Mouse (Mus musculus): Measurements from ENCODE around the gene Mcat. TPM values are rescaled to one million over a fixed set of nuclear protein-coding genes. Genes with fewer than 3 reads are reported as not detected.

Gene Mcat
- polyA plus RNA-seq, 1 experiment from 2014 or later: 35.6 TPM

- no peak overlapping the region for H3K4me2 ChIP-seq (replicated peaks; ENCODE audit: low read depth, low read length)
- no peak overlapping the region for H3K9ac ChIP-seq (replicated peaks; ENCODE audit: low read depth, low read length)
- H3K27me3 ChIP-seq (ENCODE audit: control insufficient read depth, insufficient read depth, low read length): peaks cover 22% of the 10 kb centered on the region
- no peaks in the 10 kb centered on the region for H3K9me3 ChIP-seq (ENCODE audit: control insufficient read depth, low read depth, low read length)
- H3K27ac ChIP-seq (ENCODE audit: low read length): no peak overlapping the region
- no peak overlapping the region for H3K4me3 ChIP-seq (ENCODE audit: low read depth, low read length)
- H3K36me3 ChIP-seq (ENCODE audit: control insufficient read depth, insufficient read depth, low read length): no peaks in the 10 kb centered on the region
- ATAC-seq (ENCODE audit: insufficient number of reproducible peaks, insufficient read depth, low FRiP score, low read depth): no peak
- H3K4me1 ChIP-seq (ENCODE audit: control insufficient read depth, insufficient read depth, low read length): peaks cover 8% of the 10 kb centered on the region; the same call in 1 of the 2 replicates
- 29% methylated on average over 7 of the region's 7 CpGs for WGBS
These were observed 40.4 kb downstream of the Mcat start for GRCm38 (mm10) chr15:83523196-83523595.

DNA sequence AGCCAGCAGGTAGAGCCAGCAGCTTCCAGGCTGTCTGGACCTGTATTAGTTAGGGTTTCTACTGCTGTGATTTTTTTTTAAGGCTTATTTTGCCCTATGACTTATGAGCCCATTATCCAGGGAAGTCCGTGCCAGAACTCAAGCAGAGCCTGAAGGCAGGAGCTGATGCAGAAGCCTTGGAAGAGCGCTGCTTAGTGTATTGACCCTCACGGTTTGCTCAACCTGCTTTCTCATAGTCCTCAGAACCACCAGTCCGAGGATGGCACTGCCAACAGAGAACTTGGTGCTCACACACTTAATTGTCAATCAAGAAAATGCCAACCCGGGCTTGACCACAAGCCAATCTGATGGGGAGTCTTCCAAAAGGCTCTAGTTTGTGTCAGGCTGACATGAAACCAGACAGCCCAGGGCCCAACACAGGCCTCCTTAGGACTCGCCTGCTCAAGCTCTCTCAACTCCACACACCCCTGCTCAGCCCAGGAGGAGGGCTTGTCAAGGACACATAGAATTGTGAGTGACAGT is 42.7 kb downstream of the Mcat start:
- H3K27me3 ChIP-seq (ENCODE audit: control insufficient read depth, insufficient read depth, low read length): peaks cover 5% of the 10 kb centered on the region; the same call in 1 of the 2 replicates

DNA sequence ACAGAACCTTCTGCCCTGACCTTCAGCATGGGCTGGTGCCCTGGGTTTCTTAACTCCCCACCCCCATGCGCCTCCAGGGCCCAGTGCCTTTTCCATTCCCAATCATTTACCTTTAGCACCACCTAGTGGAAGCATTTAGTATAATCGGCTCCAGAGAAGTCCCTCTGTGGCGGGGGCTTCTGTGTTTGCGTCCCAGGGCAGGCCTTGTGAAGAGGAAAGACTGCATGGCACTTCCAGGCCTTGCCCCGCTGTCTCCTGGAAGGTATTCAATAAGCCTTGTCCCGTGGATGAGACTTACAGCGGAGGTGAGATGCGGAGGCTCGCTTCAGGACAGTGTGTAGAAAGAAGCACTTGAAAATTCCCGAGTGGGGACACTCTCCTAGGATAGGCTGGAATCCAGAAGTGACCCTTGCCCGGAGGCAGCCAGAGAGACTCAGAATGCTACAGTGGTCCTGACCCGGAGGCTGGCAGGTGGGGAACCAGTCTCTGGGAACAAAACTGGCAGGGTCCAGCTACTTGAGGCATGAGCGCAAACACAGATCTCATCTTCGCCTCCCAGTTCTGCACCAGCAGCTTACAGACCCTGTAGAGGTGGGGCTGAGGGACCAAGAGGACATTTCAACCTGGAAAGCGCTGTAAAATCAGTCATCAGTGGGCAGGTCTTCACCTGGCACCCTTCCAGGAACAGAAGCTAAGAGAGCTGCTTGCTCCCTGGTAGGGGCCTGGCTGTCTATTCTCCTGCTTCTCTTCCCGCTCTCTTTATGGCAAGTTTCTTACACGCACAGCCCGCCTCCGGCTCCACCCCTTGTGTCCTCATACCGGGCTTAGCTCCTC is 45.2 kb downstream of the Mcat start:
- H3K27me3 ChIP-seq (ENCODE audit: control insufficient read depth, insufficient read depth, low read length): no peaks in the 10 kb centered on the region
- H3K4me1 ChIP-seq (ENCODE audit: control insufficient read depth, insufficient read depth, low read length): peaks cover 3% of the 10 kb centered on the region; the same call in 1 of the 2 replicates
- no peak overlapping the region; the same call in 1 of the 2 replicates for H3K9ac ChIP-seq (replicated peaks; ENCODE audit: low read depth, low read length)
- no peaks in the 10 kb centered on the region for H3K36me3 ChIP-seq (ENCODE audit: control insufficient read depth, insufficient read depth, low read length)
- 33% methylated on average over 20 of the region's 20 CpGs for WGBS
- H3K27ac ChIP-seq (ENCODE audit: low read length): no peak overlapping the region
- no peak overlapping the region for H3K4me3 ChIP-seq (ENCODE audit: low read depth, low read length)
- H3K9me3 ChIP-seq (ENCODE audit: control insufficient read depth, low read depth, low read length): no peaks in the 10 kb centered on the region; the same call in 1 of the 2 replicates
- ATAC-seq (ENCODE audit: insufficient number of reproducible peaks, insufficient read depth, low FRiP score, low read depth): no peak
- no peak overlapping the region for H3K4me2 ChIP-seq (replicated peaks; ENCODE audit: low read depth, low read length)

More for the DNA sequence above, 42.7 kb downstream of the Mcat start:
- H3K9ac ChIP-seq (replicated peaks; ENCODE audit: low read depth, low read length): no peak overlapping the region
- no peak overlapping the region for H3K4me2 ChIP-seq (replicated peaks; ENCODE audit: low read depth, low read length)
- 79% methylated on average over 6 of the region's 6 CpGs for WGBS
- no peak overlapping the region for H3K27ac ChIP-seq (ENCODE audit: low read length)
- no peak overlapping the region for H3K4me3 ChIP-seq (ENCODE audit: low read depth, low read length)
- no peaks in the 10 kb centered on the region for H3K36me3 ChIP-seq (ENCODE audit: control insufficient read depth, insufficient read depth, low read length)
- ATAC-seq (ENCODE audit: insufficient number of reproducible peaks, insufficient read depth, low FRiP score, low read depth): no peak
- H3K9me3 ChIP-seq (ENCODE audit: control insufficient read depth, low read depth, low read length): no peaks in the 10 kb centered on the region; the same call in 1 of the 2 replicates
- peaks cover 6% of the 10 kb centered on the region; the same call in 1 of the 2 replicates for H3K4me1 ChIP-seq (ENCODE audit: control insufficient read depth, insufficient read depth, low read length)

DNA sequence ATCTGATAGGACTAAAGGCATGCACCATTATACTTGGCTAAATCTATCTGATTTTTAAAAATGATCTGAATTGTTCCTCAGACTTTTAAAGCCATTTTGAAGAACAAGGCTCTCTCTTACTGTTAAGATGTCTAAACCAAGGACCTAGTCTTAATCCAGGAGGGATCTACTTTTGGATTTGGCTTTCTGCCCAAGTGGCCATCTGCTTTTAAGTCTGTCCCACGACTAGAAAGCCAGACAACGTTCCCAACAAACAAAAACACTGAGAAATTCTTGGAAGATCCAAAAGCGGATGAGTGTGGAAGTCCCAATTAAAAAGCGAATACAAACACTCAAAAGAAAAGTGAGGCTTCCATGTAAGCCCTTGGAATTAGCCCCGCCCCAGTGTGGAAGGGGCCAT is 48.6 kb downstream of the Mcat start:
- ATAC-seq (ENCODE audit: insufficient number of reproducible peaks, insufficient read depth, low FRiP score, low read depth): no peak
- Histone ChIP-seq H3K27me3 (ENCODE audit: control insufficient read depth, insufficient read depth, low read length) (no peaks in the 10 kb centered on the region), H3K36me3 (ENCODE audit: control insufficient read depth, insufficient read depth, low read length) (no peaks in the 10 kb centered on the region), H3K4me1 (ENCODE audit: control insufficient read depth, insufficient read depth, low read length) (no peaks in the 10 kb centered on the region), H3K4me3 (ENCODE audit: low read depth, low read length) (no peak overlapping the region), H3K9me3 (ENCODE audit: control insufficient read depth, low read depth, low read length) (no peaks in the 10 kb centered on the region; the same call in 1 of the 2 replicates), H3K9ac (replicated peaks; ENCODE audit: low read depth, low read length) (no peak overlapping the region), H3K27ac (ENCODE audit: low read length) (no peak overlapping the region), H3K4me2 (replicated peaks; ENCODE audit: low read depth, low read length) (no peak overlapping the region)
- 57% methylated on average over 5 of the region's 5 CpGs for WGBS

DNA sequence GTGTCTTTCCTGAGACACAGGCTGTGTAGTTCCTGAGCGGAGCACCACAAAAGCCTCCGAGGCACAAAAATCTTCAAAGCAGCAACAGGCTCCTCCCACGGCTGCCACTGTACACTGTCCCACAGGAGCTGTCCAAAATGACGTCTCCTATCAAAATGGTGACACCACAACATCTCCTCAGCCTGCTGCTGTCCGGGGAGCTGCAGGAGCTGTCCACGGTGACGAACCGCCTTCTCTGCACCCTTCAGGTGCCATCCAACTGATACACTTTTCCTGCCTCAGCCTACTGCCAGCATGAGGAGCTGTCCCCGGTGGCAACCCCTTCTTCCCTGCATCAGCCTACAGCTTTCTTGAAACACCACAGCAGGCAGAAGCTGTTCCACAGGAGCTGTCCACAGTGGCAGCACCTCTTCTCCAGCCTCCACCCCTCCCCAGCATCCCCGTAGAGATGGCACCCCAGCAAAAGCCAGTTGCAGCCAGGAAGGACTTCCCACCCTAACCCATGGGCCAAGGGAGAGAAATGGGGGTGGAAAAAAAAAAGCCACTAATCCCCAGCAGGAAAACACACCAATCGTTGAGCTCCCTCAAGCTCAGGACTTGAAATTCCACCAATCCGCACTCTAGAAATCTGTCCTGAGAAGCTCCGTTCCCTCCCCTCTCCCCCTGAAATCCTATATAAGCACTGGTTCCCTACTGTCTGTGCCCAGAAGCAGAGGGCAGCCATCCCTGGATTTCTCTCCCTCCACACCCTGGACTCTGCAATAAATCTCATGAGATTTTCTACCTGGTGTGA is 50.9 kb downstream of the Mcat start:
- Histone ChIP-seq H3K27me3 (ENCODE audit: control insufficient read depth, insufficient read depth, low read length) (no peaks in the 10 kb centered on the region), H3K4me1 (ENCODE audit: control insufficient read depth, insufficient read depth, low read length) (no peaks in the 10 kb centered on the region), H3K9ac (replicated peaks; ENCODE audit: low read depth, low read length) (no peak overlapping the region), H3K36me3 (ENCODE audit: control insufficient read depth, insufficient read depth, low read length) (no peaks in the 10 kb centered on the region), H3K9me3 (ENCODE audit: control insufficient read depth, low read depth, low read length) (no peaks in the 10 kb centered on the region; the same call in 1 of the 2 replicates), H3K27ac (ENCODE audit: low read length) (no peak overlapping the region), H3K4me2 (replicated peaks; ENCODE audit: low read depth, low read length) (no peak overlapping the region), H3K4me3 (ENCODE audit: low read depth, low read length) (no peak overlapping the region)
- WGBS: 68% methylated on average over 13 of the region's 13 CpGs
- ATAC-seq (ENCODE audit: insufficient number of reproducible peaks, insufficient read depth, low FRiP score, low read depth): no peak

GRCm38 (mm10) chr15:83510805-83511405 is 52.7 kb downstream of the Mcat start, which contains the start of gene Ttll1:
Gene Ttll1, minus strand, starts transcription at chr15:83510893.
- peak within 1 kb of the TSS; percentile 28 for H3K9ac ChIP-seq (replicated peaks; ENCODE audit: low read depth, low read length)
- no peaks in the 10 kb centered on the region for H3K4me1 ChIP-seq (ENCODE audit: control insufficient read depth, insufficient read depth, low read length)
- no peaks in the 10 kb centered on the region for H3K9me3 ChIP-seq (ENCODE audit: control insufficient read depth, low read depth, low read length)
- WGBS: 11% methylated on average over 41 of the region's 41 CpGs
- H3K4me3 ChIP-seq (ENCODE audit: low read depth, low read length): peak within 1 kb of the TSS; percentile 56
- H3K27ac ChIP-seq (ENCODE audit: low read length): no peak within 1 kb of the TSS
- ATAC-seq (ENCODE audit: insufficient number of reproducible peaks, insufficient read depth, low FRiP score, low read depth): peak; percentile 95
- H3K4me2 ChIP-seq (replicated peaks; ENCODE audit: low read depth, low read length): peak within 1 kb of the TSS; percentile 85
- no peaks in the 10 kb centered on the region for H3K36me3 ChIP-seq (ENCODE audit: control insufficient read depth, insufficient read depth, low read length)
- H3K27me3 ChIP-seq (ENCODE audit: control insufficient read depth, insufficient read depth, low read length): no peaks in the 10 kb centered on the region

- Histone ChIP-seq H3K4me3 (ENCODE audit: low read depth, low read length) (peak overlapping the region; percentile 56), H3K27me3 (ENCODE audit: control insufficient read depth, insufficient read depth, low read length) (no peaks in the 10 kb centered on the region), H3K9ac (replicated peaks; ENCODE audit: low read depth, low read length) (peak overlapping the region; percentile 28), H3K36me3 (ENCODE audit: control insufficient read depth, insufficient read depth, low read length) (no peaks in the 10 kb centered on the region), H3K27ac (ENCODE audit: low read length) (no peak overlapping the region), H3K9me3 (ENCODE audit: control insufficient read depth, low read depth, low read length) (no peaks in the 10 kb centered on the region), H3K4me2 (replicated peaks; ENCODE audit: low read depth, low read length) (peak overlapping the region; percentile 85), H3K4me1 (ENCODE audit: control insufficient read depth, insufficient read depth, low read length) (no peaks in the 10 kb centered on the region)
- peak; percentile 68 for ATAC-seq (ENCODE audit: insufficient number of reproducible peaks, insufficient read depth, low FRiP score, low read depth)
- 24% methylated on average over 17 of the region's 17 CpGs for WGBS
These were observed 53.4 kb downstream of the Mcat start for GRCm38 (mm10) chr15:83509950-83510804.

Data from stomach, embryonic 14.5 days (tissue).